Mouse (Mus musculus): Measurements from ENCODE around the gene Irf1.
A peak's percentile ranks its signal among the peaks of the same experiment; 100 is the strongest.

The Irf1 gene

DNA sequence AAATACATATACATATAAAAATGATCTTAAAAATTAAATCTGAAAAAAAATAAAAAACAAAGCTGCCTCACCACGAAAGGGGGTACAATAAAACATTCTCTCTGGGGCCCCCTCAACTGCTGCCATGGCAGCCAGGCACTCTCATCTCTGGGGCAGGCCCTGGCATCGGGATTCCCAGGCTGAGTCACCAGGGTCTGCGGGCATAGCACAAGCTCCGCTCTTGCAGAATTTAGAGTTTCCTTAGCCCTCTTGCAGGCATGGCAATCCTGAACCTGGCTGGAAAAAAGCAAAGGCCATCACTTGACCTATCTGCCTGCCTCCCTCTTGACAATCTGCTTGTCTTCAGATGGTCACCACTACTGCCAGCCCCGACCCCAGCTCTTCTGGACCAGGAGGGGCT lies 8.5 kb upstream of the Irf1 start:
- DNase-seq (ENCODE audit: low spot score): no peak

DNA sequence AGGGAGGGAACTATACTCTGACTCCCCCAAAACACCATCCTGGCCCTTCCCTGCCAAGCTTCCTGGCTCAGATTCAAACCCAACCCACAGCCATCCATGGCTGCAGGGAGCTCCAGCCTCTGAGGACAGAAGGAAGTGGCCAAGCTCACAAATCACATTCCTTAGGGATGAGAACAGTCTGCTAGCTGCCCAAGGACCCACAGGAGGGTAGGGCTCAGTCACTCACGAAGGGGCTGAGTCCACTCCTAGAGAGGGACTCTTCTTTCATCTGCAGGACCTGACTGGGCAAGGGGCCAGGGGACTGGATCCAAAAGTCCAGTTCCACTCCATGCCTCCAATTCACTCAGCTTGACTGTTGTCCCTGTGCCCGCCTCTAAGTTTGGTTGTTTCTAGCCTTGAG lies 8.0 kb upstream of the Irf1 start:
- no peak for DNase-seq (ENCODE audit: low spot score)

DNA sequence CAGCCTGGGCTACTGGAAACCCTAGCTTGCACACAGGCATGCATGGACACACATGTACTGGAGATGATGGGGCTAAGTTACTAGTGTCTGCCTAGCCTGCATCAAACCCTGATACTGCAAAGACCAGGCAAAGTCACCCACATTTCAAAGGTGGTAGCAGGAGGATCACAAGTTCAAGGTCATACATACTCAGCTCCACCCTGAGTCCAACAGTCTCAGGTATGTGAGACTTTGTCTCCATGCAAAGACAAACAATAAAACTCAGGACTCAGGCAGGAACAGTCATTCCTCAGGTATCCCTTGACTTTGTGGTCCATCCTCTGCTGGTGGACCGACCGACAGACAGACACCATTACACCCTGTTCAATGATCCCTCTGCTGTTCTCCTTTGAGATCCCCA lies 7.4 kb upstream of the Irf1 start:
- no peak for DNase-seq (ENCODE audit: low spot score)

DNA sequence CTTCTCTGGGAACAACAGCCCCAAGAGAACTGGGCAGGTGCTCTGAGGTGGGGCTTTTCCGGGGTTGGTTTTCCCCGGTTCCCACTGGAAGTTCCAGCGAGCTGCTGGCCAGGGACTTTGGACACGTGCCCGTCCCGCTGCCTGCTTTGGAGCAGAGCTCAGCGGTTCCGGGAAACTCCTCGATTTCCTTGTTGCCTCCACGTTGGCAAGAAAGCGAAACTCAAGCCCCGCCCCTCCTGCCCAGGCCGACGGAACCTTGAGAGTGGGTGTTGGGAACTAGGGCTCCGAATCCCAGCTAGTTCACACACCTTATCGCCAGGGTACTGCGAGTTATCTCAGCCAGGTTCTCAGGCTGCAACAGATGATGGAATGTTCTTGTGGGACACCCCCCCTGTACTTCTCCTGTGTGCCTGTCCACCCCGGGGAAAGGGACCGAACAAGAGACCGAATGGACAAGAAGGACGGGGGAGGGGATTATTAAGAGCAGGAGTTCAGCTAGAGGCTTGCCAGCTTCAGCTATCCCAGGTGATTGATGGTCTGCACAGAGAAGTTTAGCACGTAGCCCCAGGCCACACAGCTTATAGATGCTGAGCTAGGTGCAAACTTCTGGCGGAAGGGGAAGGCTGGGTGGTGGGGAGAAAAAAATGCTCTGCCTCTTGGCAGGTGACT lies 6.9 kb upstream of the Irf1 start:
- peak; percentile 31 for DNase-seq (ENCODE audit: low spot score)

DNA sequence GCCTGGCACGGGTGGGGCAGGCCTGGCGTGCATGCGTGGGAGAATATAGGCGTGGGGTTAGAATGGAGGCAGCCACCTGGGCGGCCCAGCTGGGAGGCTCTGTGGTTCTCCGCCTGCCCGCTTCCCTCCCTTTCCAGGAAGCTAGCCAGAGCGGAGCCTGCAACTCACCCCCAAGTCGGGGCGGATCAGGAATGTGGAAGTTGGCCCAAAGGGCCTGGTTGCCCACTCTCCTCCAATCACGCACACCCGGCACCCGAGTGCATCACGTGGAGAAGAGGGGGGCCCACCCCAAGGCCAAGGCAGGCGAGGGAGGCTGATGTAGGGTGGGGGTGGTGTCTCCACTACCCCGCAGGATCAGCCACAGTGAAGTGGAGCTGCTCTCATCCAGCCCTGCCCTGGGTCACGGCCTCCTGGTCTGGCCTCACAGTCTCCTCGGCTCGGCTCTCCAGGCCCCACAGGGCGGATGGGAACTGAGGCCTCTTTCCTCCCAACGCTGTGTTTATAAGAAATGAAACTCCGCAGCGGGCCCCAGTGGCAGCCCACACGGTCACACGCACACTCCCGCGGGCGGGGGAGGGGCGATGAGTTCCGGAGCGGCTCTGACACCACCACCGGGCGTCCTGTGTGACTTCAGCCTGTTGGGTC lies 6.2 kb upstream of the Irf1 start:
- peak; percentile 49 for DNase-seq (ENCODE audit: low spot score)

DNA sequence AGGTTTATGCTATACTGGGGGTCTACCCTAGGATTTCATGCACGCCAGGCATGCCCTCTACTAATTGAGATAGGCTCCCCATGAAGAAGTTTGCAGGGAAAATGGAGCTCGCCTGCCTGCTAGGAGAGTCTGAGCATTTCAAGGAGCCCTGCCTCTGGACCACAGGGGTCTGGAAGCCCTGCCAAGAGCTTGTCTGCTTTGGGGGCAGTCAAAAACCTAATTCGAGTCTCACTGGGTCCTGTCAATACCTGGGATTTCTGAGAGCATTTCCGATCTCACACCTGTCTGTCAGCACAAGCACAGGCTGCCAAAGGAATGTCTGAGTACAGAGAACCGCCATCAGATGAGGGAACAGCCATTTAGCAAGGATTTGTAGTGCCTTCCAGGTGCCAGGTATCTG lies 5.2 kb upstream of the Irf1 start:
- no peak for DNase-seq (ENCODE audit: low spot score)

DNA sequence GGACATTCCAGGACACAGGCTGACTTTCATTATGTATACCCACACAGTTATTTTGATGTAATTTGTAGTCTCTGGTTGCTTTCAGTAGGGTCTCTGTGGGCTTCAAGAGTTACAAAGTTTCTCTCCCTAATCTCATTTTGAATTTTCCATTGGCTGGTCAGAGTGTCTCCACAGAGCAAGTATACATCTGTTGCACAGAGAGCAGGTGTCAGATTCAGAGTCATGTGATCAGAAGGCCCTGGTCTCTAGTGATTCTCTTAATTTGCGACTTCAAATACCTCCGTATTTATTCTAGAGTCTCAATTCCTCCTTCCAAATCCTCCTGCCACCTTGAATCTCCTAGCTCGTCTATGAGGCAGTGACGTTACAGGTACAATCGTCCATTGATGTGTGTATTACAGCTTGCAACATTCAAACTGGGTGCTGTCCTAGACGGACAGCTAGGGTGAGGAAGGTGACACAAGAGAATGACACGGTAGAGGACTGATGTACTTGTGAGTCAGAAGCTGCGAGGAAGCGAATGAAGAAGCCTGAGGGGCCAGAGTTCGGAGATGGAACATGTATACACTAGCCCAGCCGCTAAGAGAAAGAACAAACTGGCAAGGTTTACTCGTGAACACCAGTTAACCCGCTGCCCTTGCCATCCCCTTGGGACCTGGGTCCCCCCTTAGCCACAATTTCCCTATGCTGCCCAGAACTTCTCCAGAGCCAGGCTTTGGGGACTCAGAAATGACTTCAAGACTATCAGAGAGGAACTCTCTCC lies 1.2 kb upstream of the Irf1 start:
- DNase-seq (ENCODE audit: low spot score): no peak

DNA sequence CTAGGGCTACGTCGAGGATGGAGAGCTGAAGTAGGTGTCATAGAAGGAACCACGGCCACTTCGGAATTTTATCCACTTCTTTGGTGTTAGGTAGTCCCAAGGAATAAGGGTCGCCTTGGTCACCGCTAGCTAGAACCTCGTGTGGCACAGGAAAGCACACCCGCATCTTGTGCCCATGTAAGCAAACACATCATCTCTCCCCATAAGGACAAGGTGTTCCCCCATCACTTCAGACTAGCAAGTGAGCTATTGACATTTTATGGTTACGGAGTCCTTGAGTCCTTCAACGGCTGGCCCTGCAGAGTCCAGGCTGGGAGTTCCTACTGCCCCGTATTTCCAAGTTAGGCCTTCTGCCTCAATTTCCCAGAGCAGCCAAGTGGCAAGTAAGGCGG lies 633 bp upstream of the Irf1 start:
- no peak for DNase-seq (ENCODE audit: low spot score)

DNA sequence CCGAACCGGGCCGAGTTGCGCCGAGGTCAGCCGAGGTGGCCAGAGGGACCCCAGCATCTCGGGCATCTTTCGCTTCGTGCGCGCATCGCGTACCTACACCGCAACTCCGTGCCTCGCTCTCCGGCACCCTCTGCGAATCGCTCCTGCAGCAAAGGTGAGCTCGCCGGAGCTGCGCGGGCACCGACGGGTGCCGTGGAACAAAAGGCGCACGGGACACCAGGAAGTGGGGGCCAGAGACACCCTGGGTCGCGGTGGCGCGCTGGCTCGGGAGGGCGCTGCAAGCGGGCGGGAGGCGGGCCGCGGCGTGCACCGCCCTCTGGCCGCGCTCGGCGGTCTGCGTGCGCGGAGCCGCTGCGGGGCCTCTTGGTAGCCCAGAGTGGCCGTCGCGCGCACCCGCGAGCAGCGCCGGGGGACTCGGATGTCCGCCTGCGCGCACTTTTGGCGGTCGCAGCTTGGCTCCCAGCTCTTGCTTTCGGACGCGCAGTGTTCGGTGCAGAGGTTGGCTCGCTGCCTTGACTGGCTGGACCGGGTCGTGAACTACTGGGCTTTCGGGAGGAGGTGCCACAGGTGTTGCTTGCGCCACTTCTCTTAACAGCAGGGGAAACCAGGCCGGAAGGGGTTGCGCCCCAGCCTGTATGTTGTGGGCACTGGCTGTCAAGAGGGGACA lies 444 bp downstream of the Irf1 start:
- no peak for DNase-seq (ENCODE audit: low spot score)

DNA sequence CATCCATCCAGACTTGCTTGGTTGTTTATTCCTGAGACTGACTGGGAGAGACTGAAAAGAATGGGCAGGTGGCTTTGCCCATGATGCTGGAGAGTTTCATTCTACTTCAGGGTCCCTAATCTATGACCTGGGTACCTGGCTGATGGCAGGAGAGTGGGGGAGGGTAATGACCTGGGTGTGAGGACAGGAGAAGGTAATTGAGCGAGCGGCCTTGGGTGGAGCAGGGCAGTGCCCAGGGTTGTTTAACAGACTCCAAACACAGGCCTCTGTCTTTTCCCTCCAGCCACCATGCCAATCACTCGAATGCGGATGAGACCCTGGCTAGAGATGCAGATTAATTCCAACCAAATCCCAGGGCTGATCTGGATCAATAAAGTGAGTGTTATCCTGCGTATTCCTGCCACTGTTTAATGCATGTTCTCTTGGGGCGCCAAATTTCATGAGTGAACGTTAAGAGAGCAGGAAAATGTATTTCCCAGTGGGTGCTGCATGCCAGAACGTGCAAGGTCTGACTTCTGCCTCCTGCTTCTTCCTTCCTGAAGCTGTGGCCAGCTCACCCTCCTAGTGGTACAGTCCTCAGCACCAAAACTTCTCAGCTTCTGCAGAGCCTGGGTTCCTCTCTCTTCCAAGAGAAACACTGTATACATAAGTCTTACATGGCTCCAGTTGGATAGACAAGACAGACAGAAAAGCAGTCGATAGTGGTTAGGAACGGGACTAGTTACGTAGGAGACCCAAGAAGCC lies 1.4 kb downstream of the Irf1 start:
- DNase-seq (ENCODE audit: low spot score): no peak

DNA sequence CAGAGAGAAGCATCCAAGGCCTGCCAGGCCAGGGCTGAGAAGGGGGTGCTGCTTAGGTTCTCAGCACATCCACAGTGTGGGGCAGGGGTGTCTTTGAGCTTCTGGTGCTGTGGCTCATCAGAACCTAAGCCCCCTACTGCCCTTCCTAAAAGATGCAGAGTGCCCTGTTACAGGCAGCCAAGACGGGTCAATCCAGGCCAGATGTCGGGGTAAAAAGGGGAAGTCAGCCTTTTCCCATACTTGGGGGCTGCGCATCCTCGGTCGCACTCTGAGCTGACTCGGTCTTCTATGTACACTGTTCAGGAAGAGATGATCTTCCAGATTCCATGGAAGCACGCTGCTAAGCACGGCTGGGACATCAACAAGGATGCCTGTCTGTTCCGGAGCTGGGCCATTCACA lies 2.7 kb downstream of the Irf1 start:
- no peak for DNase-seq (ENCODE audit: low spot score)

DNA sequence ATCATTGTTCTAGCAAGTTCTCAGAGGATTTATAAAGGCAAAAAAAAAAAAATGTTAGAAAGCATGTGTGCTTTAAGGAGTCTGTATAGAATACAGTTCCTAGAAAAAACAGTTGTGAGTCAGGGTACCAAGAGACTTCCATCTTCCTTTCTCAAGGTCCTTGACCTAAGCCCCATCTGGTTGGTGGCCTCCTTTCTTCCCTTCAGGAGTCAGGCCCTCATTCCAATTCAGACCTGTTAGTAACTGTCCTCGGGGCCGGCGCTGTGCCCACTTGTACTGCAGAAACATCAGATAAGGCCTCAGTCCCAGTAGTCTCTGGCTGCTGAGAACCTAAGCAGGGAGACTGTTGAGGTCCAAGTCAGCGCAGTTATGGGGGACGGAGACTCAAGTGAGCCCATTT lies 3.3 kb downstream of the Irf1 start, which contains the start of gene Gm17334:
Gene Gm17334, minus strand, starts transcription at position 101 of the 400 bp plus-strand sequence.
- DNase-seq (ENCODE audit: low spot score): no peak

DNA sequence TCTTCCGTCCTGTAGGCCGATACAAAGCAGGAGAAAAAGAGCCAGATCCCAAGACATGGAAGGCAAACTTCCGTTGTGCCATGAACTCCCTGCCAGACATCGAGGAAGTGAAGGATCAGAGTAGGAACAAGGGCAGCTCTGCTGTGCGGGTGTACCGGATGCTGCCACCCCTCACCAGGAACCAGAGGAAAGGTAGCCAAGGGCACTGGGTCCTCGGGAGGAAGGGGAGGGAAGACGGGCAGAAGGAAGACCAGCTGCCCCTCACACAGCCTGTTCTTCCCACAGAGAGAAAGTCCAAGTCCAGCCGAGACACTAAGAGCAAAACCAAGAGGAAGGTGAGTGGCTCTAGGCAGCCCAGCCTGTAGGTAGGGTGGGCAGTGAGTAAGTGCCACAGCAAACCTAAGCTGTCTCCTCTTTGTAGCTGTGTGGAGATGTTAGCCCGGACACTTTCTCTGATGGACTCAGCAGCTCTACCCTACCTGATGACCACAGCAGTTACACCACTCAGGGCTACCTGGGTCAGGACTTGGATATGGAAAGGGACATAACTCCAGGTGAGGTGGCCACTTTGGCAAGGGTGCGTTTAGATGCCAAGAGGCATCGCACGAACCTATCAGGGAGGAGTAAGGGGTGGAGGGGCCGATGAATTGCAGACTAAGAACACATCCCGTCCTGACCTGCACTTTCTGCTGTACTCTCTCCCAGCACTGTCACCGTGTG lies 4.0 kb downstream of the Irf1 start:
- no peak for DNase-seq (ENCODE audit: low spot score)

DNA sequence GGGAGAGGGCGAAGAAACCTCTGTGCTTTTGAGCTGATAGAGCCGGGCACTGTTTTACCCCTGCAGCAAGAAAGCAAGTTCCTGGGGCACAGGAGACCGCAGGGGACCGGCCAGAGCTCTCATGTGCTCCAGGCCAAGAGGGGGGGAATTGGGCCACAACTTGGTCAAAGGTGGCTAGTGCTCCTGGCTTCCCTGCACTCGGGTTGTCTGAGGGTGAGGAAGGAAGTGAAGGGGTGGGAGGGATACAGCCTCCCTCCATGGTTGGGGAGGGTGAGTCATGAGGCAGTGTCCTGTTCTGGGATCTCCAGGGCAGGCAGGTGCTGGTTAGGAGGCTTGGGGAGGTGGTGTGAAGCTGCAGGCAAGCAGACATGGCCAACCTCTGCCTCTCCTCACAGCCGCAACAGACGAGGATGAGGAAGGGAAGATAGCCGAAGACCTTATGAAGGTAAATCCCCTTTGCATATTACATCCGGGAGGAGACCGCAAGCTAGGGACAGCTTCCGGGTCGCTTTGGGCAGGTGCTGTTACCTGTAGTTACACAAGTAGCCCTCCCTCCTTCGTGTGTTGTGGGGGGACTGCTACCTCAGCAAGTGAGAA lies 4.9 kb downstream of the Irf1 start:
- no peak for DNase-seq (ENCODE audit: low spot score)

DNA sequence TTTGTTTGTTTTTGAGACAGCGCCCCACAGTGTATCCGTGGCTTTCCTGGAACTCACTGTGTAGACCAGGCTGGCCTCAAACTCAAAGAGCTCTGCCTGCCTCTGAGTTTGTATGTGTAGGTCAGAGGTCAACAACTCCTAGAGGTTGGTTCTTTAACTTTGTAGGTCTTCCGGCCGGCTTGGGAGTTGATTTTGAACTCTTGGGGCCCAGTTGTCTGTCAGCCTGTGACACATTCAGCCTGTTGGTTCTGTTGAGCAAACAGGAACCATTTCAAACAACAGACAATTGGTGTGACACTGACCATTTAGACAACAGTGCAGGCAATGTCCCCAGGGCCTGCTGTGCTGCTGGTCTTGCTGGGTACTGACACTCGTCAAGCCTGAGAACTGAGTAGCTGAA lies 7.9 kb downstream of the Irf1 start:
- no peak for DNase-seq (ENCODE audit: low spot score)

DNA sequence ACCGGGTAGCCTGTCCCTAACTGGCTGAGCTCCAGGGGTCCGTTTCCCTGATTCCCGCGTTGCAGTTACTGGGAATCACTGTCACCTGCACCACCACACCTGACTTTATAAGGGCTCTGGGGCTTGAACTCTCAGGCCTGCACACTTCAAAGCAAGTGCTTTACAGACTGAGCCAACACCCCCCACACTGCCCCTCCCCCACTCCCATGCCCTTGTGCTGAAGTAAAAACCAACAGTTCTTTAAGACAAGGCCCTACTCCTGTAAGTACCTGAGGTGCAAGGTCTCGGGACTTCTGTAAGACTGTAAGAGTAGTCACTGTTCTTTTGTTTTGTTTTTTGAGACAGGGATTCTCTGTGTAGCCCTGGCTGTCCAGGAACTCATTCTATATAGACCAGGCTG lies 8.6 kb downstream of the Irf1 start:
- DNase-seq (ENCODE audit: low spot score): no peak

DNA sequence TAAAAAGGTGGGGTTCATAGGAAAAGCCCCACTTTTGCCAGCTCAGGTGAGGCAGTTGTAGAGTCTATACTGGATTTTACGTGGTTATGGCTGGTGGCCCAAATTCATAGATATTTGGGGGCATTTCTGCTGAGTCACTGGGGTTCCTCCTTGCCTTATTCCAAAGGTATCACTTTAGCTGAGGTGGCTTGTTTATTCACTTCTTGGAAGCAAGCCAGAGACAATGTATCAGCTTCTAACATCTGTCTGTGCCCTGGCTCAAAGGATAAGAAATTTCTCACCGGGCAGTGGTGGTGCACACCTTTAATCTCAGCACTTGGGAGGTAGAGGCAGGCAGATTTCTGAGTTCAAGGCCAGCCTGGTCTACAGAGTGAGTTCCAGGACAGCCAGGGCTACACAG lies 10.0 kb downstream of the Irf1 start:
- DNase-seq (ENCODE audit: low spot score): no peak

DNA sequence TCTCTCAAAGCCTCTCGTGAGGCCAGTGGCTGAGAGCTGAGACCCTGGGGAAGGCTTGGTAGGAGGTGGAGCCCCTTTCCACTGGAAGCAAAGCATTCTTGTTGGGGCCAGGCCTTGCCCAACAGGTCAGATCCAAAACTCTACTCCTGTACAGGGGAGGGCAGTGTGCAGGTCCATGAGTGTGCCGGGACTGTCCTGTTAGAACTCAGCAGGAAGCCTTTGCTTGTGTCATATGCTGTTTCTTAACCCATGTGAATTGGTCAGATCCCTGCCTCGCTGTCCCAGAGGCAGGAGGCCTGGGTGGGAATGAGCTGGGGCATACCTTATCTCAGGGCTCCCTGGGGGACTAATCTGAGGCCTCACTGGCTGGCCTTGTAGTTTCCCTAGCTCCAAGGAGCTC lies 10.4 kb downstream of the Irf1 start:
- DNase-seq (ENCODE audit: low spot score): no peak

DNA sequence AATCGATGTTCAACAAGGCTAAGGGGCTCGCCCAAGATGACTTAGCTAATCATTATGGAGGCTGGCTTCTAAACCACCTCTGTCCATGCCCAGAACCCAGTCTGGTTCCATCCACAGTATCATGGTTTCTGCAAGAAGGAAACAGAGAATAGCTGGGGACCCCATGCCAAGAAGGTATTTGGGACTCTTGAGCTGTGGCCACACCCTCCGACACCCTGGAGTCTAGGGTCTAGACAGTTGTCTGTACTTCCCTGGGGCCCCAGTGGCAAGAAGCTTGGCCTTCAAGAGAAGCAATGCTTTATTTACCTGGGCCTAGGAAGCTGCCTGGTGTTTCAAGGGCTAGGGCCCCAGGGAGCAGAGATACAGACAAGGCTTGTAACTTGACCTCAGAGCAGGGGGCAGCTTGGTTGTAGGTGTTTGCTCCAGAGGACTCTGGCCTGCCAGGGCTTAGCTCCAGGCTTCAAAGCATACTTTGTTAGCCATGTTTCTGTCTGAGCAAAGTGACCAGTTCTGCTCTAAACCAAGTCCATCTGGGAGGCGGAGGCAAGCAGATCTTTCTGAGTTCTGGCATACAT lies 11.5 kb downstream of the Irf1 start:
- no peak for DNase-seq (ENCODE audit: low spot score)

DNA sequence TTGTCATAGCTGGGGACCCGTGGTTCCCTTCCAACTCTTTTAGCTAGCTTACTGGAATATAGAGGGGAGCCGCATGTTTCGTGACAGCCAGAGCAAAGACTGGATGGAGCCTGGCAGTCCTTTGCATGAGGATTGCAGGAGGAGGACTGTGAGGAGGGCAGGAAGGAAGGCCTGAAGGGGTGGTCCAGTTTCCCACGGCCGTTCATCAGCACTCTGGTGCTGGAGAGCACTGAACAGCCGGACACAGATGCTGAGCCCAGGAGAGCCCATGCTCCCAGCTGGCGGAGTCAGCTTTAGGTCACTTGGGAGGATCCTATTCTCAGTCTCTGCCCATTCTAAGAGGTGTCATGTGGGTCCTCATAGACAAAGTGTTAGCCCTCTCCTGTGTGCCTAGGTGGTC lies 12.2 kb downstream of the Irf1 start:
- DNase-seq (ENCODE audit: low spot score): no peak

DNA sequence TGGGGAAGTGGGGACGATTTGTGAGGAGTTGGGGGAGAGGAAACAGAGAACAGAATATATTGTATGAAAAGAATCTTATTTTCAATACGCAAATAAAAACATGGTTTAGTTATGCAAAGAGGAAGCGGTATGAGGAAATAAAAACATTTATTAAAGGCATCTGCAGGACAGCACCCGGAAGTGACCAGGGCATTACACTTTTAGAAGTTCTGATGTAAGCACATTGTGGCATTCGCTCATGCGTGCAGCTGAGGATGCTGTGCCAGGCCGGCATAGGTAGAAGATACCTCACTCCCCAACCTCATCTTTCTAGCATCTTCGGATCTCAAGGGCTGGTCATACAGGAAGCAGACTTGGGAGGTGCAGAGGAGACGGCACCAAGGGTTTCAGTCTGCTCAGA lies 13.5 kb downstream of the Irf1 start:
- no peak for DNase-seq (ENCODE audit: low spot score)
